Mouse (Mus musculus): ENCODE results near the gene Kctd11.

DNA sequence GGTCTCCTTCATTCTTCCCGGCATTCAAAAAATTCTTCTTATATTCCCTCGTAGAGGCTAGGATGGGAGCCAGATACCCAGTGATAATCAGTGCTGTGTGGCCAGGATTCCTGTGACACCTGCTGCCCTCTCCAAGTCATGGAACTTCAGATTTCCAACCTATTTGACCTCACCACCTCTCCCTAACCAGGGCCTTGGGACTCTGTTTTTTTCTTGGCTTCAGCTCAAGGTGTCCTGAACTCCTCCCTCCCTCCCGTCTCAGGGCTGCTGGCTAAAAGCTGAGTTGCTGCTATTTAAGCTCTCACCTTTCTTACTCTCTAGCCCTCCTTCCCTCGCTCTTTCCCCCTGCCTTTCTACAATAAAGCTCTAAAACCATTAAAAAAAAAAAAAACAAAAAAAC is 18.7 kb upstream of the Kctd11 start:
- TF ChIP-seq MAFK (IDR thresholded peaks at IDR 0.05; ENCODE audit: insufficient read depth, low read depth, low read length) (no peak), HCFC1 (IDR thresholded peaks at IDR 0.05; ENCODE audit: borderline replicate concordance, insufficient read depth, low read length) (no peak)

Data from ES-E14 (cell line).